Mouse (Mus musculus) G1E (cell line): ENCODE results near the gene Nnat.

Experiments used
- CTCF ChIP-seq: IDR thresholded peaks from 2 replicates; pipeline ENCODE4 v1.5.1; 2012; ENCODE audit warnings: low read depth, low read length, inconsistent platforms, mixed read lengths
- GATA1 ChIP-seq: IDR thresholded peaks from 2 replicates; pipeline ENCODE4 v1.6.1; 2012; ENCODE audit warnings: borderline replicate concordance, low read length, inconsistent platforms, mixed read lengths
- GATA2 ChIP-seq: IDR thresholded peaks from 2 replicates; pipeline ENCODE4 v1.6.1; 2012; ENCODE audit warnings: low read depth, low read length, inconsistent platforms, borderline replicate concordance

GRCm38 (mm10) chr2:157550292-157550691 lies 9.6 kb upstream of the Nnat start:
- TF ChIP-seq GATA1 = no peak
- no peak for TF ChIP-seq CTCF
- TF ChIP-seq GATA2 = no peak
